Mouse (Mus musculus): ENCODE results near the gene Ttll5. TPM values are rescaled to one million over a fixed set of nuclear protein-coding genes. Genes with fewer than 3 reads are reported as not detected.

Ttll5 gene
- polyA plus RNA-seq, 1 experiment from 2014 or later = 19.6 TPM

DNA sequence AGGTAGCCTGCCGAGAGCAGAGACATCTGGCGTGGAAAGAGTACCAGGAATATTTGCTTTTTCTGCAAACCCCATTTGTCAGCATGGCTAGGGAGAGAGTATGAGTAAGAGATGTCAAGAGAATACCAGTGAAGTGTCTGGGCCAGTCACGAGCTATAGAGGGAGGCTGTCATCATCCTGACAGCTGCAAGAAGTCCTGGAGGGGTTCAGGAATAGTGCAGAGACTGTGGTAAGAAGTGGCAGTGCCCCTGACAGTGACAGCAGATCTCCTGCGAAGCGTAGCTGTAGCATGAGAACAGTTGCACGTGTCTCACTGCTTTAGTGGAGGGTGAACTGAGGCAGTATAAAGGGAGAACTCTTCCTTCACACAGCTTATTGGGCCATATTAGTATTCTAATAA lies 197.1 kb downstream of the Ttll5 start:
- Histone ChIP-seq H3K4me2 (replicated peaks) (no peak overlapping the region), H3K4me3 (no peak overlapping the region), H3K27me3 (no peaks in the 10 kb centered on the region), H3K36me3 (no peaks in the 10 kb centered on the region), H3K4me1 (peaks cover 44% of the 10 kb centered on the region), H3K27ac (no peak overlapping the region), H3K9me3 (no peaks in the 10 kb centered on the region), H3K9ac (no peak overlapping the region)
- 74% methylated on average over 6 of the region's 6 CpGs for WGBS
- no peak for ATAC-seq (ENCODE audit: insufficient number of reproducible peaks, insufficient read depth, low FRiP score, low TSS enrichment)

- no peaks in the 10 kb centered on the region for H3K9me3 ChIP-seq
- H3K4me1 ChIP-seq = peaks cover 45% of the 10 kb centered on the region
- no peaks in the 10 kb centered on the region for H3K36me3 ChIP-seq
- H3K4me2 ChIP-seq (replicated peaks) = 0 out of 2 replicates have a peak overlapping the region, but pooled peaks have one; percentile 0
- H3K9ac ChIP-seq = no peak overlapping the region
- peak; percentile 53 for ATAC-seq (ENCODE audit: insufficient number of reproducible peaks, insufficient read depth, low FRiP score, low TSS enrichment)
- no peak overlapping the region for H3K4me3 ChIP-seq
- no peaks in the 10 kb centered on the region for H3K27me3 ChIP-seq
- WGBS = 55% methylated on average over 9 of the region's 9 CpGs
- peak overlapping the region; percentile 77 for H3K27ac ChIP-seq
Observed at GRCm38 (mm10) chr12:86022282-86022984, 198.0 kb downstream of the Ttll5 start.

DNA sequence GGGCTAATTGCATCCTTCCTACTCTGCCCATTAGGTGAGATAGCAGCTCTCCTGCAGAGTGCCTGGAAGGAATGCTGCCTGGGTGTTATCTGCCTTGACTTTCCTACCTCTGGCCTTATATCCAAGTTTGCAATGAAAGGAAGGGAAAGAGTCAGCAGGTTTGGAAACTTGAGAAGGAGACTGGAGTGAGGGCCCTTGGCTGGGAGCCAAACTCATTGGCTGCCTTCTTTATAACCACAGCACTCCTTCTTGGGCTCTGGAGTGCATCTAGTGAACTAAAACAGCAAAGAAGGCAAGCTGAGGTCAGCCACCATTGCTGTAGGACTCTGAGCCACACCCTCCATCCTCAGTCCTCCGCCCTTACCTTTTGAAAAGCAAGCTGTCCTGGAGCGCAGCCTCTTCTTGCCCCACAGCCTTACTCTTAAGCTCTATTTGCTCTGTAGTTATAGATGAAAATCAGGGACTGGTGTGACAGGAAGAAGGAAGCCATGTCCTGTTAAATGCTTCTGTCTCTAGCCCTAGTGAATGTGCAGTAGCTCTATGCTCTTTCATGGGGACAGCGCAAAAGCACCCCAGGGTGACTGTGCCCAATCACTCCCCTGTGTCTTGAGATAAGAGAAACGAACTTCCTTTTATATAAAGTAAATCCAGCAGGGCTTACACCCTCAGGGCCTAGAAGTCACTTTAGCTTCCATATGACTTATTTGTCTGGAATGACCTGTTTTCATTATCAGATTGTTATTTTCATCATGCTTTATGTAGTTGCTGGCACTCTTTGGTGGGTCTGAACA lies 198.8 kb downstream of the Ttll5 start:
- H3K9me3 ChIP-seq = no peaks in the 10 kb centered on the region
- no peak overlapping the region for H3K4me2 ChIP-seq (replicated peaks)
- peaks cover 47% of the 10 kb centered on the region for H3K4me1 ChIP-seq
- peak overlapping the region; percentile 77 for H3K27ac ChIP-seq
- H3K27me3 ChIP-seq = no peaks in the 10 kb centered on the region
- H3K9ac ChIP-seq = no peak overlapping the region
- 73% methylated on average over 4 of the region's 4 CpGs for WGBS
- no peaks in the 10 kb centered on the region for H3K36me3 ChIP-seq
- ATAC-seq (ENCODE audit: insufficient number of reproducible peaks, insufficient read depth, low FRiP score, low TSS enrichment) = peak; percentile 76; the same call in 1 of the 2 replicates
- no peak overlapping the region for H3K4me3 ChIP-seq

GRCm38 (mm10) chr12:86024426-86024825 lies 200.0 kb downstream of the Ttll5 start:
- no peaks in the 10 kb centered on the region for H3K9me3 ChIP-seq
- H3K4me3 ChIP-seq = no peak overlapping the region
- H3K9ac ChIP-seq = no peak overlapping the region
- no peaks in the 10 kb centered on the region for H3K36me3 ChIP-seq
- no peaks in the 10 kb centered on the region for H3K27me3 ChIP-seq
- peaks cover 47% of the 10 kb centered on the region for H3K4me1 ChIP-seq
- 60% methylated on average over 4 of the region's 4 CpGs for WGBS
- H3K27ac ChIP-seq = no peak overlapping the region
- no peak overlapping the region for H3K4me2 ChIP-seq (replicated peaks)
- no peak for ATAC-seq (ENCODE audit: insufficient number of reproducible peaks, insufficient read depth, low FRiP score, low TSS enrichment)

DNA sequence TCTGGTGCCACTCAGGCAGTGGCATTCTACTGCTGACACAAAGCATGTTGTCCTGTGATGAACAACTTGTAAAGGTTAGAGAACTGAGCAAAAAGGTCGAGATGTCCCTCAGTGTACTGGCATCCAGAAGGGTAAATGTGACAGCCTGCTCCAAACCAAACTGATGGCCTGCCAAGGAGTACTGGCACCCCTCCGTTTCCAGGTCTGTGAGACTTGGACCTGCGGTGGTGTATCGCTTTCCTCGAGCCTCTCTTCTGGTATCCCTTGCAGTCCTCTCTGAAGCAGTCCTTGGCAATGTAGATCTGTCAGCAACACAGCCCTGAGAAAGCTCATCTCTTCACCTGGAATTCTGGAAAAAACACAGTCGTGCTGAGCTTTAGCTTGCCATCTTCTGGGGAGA lies 201.0 kb downstream of the Ttll5 start:
- Histone ChIP-seq H3K4me1 (peaks cover 47% of the 10 kb centered on the region), H3K27ac (no peak overlapping the region)
- ATAC-seq (ENCODE audit: insufficient number of reproducible peaks, insufficient read depth, low FRiP score, low TSS enrichment) = no peak

DNA sequence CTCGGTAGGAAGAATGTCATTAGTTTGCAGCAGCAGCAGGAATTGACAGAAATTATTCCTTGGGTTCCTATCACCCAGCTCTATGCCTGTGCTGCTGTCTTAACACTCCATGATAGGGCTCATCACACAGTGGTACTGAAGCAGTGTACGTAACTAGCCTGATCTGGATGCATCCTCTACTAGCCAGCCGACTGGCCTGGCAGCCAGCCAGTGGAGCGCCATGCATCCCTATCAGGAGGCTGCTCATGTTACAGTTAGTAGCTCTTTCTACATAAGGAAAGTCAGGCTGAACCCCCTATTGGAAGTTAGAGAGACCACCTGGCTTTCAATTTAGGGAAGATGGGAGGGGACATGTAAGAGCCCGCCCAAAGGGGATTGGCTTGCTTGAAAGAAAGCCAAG lies 202.5 kb downstream of the Ttll5 start:
- WGBS = 54% methylated on average over 5 of the region's 5 CpGs
- ATAC-seq (ENCODE audit: insufficient number of reproducible peaks, insufficient read depth, low FRiP score, low TSS enrichment) = peak; percentile 61; the same call in 1 of the 2 replicates

More for the DNA sequence above, 201.0 kb downstream of the Ttll5 start:
- 89% methylated on average over 6 of the region's 6 CpGs for WGBS
- Histone ChIP-seq H3K36me3 (no peaks in the 10 kb centered on the region), H3K4me2 (replicated peaks) (no peak overlapping the region), H3K9ac (no peak overlapping the region), H3K4me3 (no peak overlapping the region), H3K9me3 (no peaks in the 10 kb centered on the region), H3K27me3 (no peaks in the 10 kb centered on the region)

GRCm38 (mm10) chr12:86027747-86028146 lies 203.3 kb downstream of the Ttll5 start:
- H3K36me3 ChIP-seq = no peaks in the 10 kb centered on the region
- 63% methylated on average over 1 of the region's 1 CpGs for WGBS
- no peaks in the 10 kb centered on the region for H3K27me3 ChIP-seq
- no peak overlapping the region for H3K27ac ChIP-seq
- no peak for ATAC-seq (ENCODE audit: insufficient number of reproducible peaks, insufficient read depth, low FRiP score, low TSS enrichment)
- no peak overlapping the region for H3K9ac ChIP-seq
- no peak overlapping the region for H3K4me2 ChIP-seq (replicated peaks)
- H3K4me1 ChIP-seq = peaks cover 31% of the 10 kb centered on the region
- no peaks in the 10 kb centered on the region for H3K9me3 ChIP-seq
- H3K4me3 ChIP-seq = no peak overlapping the region

More for the DNA sequence above, 202.5 kb downstream of the Ttll5 start:
- Histone ChIP-seq H3K4me3 (no peak overlapping the region), H3K4me1 (peaks cover 39% of the 10 kb centered on the region), H3K4me2 (replicated peaks) (no peak overlapping the region), H3K27me3 (no peaks in the 10 kb centered on the region), H3K9ac (no peak overlapping the region), H3K9me3 (no peaks in the 10 kb centered on the region), H3K27ac (peak overlapping the region; percentile 46; the same call in 1 of the 2 replicates), H3K36me3 (no peaks in the 10 kb centered on the region)

GRCm38 (mm10) chr12:86030932-86031331 lies 206.5 kb downstream of the Ttll5 start:
- no peak overlapping the region for H3K27ac ChIP-seq
- H3K4me1 ChIP-seq = peaks cover 8% of the 10 kb centered on the region
- H3K9ac ChIP-seq = no peak overlapping the region
- no peaks in the 10 kb centered on the region for H3K36me3 ChIP-seq
- no peaks in the 10 kb centered on the region for H3K9me3 ChIP-seq
- no peak overlapping the region for H3K4me3 ChIP-seq
- 64% methylated on average over 5 of the region's 5 CpGs for WGBS
- H3K27me3 ChIP-seq = no peaks in the 10 kb centered on the region
- no peak overlapping the region for H3K4me2 ChIP-seq (replicated peaks)
- no peak for ATAC-seq (ENCODE audit: insufficient number of reproducible peaks, insufficient read depth, low FRiP score, low TSS enrichment)

GRCm38 (mm10) chr12:86035586-86035985 lies 211.1 kb downstream of the Ttll5 start:
- no peak for ATAC-seq (ENCODE audit: insufficient number of reproducible peaks, insufficient read depth, low FRiP score, low TSS enrichment)
- no peak overlapping the region for H3K4me2 ChIP-seq (replicated peaks)
- no peaks in the 10 kb centered on the region for H3K27me3 ChIP-seq
- no peak overlapping the region for H3K9ac ChIP-seq
- H3K4me1 ChIP-seq = peaks cover 21% of the 10 kb centered on the region
- H3K4me3 ChIP-seq = no peak overlapping the region
- no peak overlapping the region for H3K27ac ChIP-seq
- no peaks in the 10 kb centered on the region for H3K36me3 ChIP-seq
- no peaks in the 10 kb centered on the region for H3K9me3 ChIP-seq

DNA sequence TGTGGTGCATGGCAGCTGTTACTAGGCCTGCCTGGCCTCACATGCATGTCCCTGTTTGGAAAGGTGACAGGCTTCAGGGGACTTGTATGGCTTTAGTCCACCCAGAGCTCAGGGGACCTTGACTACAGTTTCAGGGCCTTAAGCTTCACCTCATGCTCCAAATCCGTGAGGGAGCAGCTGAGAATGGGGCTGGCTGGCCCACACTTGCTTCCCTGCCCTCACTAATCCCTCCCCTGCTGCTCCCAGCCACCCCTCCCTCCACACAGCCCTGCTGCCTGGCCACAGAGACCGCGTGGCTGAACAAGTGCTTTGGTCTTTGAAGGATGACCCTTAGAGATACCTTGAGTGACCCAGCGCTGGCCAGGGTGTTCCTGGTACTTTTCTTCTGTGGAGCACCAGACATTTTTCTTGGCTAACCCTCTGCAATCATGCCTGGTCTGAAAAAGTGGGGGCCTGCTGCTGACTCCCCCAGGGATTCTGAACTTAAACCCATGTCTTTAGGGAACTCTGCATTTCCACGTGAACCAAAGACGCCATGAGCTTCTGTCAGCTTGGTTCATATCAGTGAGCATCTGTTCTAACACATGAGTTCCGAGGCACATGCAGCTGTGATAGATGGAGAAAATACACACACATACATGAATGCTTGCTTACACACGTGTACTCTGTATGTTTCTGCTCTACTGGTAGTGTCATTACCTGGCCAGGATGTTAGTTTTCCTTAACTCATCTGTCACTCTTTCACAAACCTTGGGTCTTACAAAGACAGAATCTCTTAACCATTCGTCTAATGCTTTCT lies 212.1 kb downstream of the Ttll5 start:
- Histone ChIP-seq H3K9me3 (no peaks in the 10 kb centered on the region), H3K36me3 (no peaks in the 10 kb centered on the region), H3K27me3 (no peaks in the 10 kb centered on the region), H3K9ac (no peak overlapping the region), H3K4me3 (no peak overlapping the region), H3K27ac (peak overlapping the region; percentile 75), H3K4me2 (replicated peaks) (peak overlapping the region; percentile 30; the same call in 1 of the 2 replicates), H3K4me1 (peaks cover 21% of the 10 kb centered on the region)
- WGBS = 37% methylated on average over 9 of the region's 9 CpGs
- no peak for ATAC-seq (ENCODE audit: insufficient number of reproducible peaks, insufficient read depth, low FRiP score, low TSS enrichment)

GRCm38 (mm10) chr12:86037235-86037921 lies 212.9 kb downstream of the Ttll5 start:
- Histone ChIP-seq H3K9ac (no peak overlapping the region), H3K4me2 (replicated peaks) (peak overlapping the region; percentile 30), H3K9me3 (no peaks in the 10 kb centered on the region), H3K36me3 (no peaks in the 10 kb centered on the region), H3K27me3 (no peaks in the 10 kb centered on the region), H3K27ac (peak overlapping the region; percentile 75), H3K4me1 (peaks cover 21% of the 10 kb centered on the region), H3K4me3 (no peak overlapping the region)
- ATAC-seq (ENCODE audit: insufficient number of reproducible peaks, insufficient read depth, low FRiP score, low TSS enrichment) = peak; percentile 75
- 19% methylated on average over 12 of the region's 12 CpGs for WGBS
